Mouse (Mus musculus): Measurements from ENCODE around the gene Lsm14a. TPM values are rescaled to one million over a fixed set of nuclear protein-coding genes. Genes with fewer than 3 reads are reported as not detected.

Lsm14a gene
- total RNA-seq (2017), result 94.4 to 159 TPM (median 97.2 TPM) in 3 replicates

- no peak for ATAC-seq (replicated peaks; ENCODE audit: insufficient number of reproducible peaks, low FRiP score, low TSS enrichment, poor library complexity, severe bottlenecking)
These were observed at the start of gene Lsm14a for GRCm38 (mm10) chr7:34393215-34393614. Gene Lsm14a, minus strand, starts transcription at chr7:34393315.

- ATAC-seq (replicated peaks; ENCODE audit: insufficient number of reproducible peaks, low FRiP score, low TSS enrichment, poor library complexity, severe bottlenecking), result no peak
These were observed 45.8 kb upstream of the Lsm14a start for GRCm38 (mm10) chr7:34438903-34439302.

- no peak for ATAC-seq (replicated peaks; ENCODE audit: insufficient number of reproducible peaks, low FRiP score, low TSS enrichment, poor library complexity, severe bottlenecking)
These were observed 40.5 kb upstream of the Lsm14a start for GRCm38 (mm10) chr7:34433597-34433996.

GRCm38 (mm10) chr7:34421201-34421600 lies 28.1 kb upstream of the Lsm14a start:
- no peak for ATAC-seq (replicated peaks; ENCODE audit: insufficient number of reproducible peaks, low FRiP score, low TSS enrichment, poor library complexity, severe bottlenecking)

GRCm38 (mm10) chr7:34407492-34407891 lies 14.4 kb upstream of the Lsm14a start:
- peak; percentile 90 for ATAC-seq (replicated peaks; ENCODE audit: insufficient number of reproducible peaks, low FRiP score, low TSS enrichment, poor library complexity, severe bottlenecking)

DNA sequence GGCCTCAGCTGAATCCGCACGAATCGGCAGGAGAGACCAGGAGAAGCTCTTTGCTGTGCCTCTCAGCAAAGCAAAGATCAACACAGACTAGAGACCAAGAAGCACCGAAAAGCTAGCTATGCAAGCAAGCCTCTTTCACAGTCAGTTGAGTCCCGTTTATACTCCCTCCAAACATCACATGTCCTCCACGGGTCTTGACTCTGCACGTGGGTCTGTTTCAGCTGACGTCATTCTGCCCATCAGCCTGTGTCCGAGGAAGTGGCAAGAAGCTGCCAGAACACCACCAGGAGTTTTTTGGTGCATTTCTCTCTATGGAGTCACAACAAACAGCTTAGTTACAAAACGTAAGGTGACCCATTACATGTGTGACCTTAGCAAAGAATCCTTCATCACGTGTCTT lies 10.8 kb upstream of the Lsm14a start:
- ATAC-seq (replicated peaks; ENCODE audit: insufficient number of reproducible peaks, low FRiP score, low TSS enrichment, poor library complexity, severe bottlenecking), result no peak

- ATAC-seq (replicated peaks; ENCODE audit: insufficient number of reproducible peaks, low FRiP score, low TSS enrichment, poor library complexity, severe bottlenecking), result no peak
These were observed 7.0 kb upstream of the Lsm14a start for GRCm38 (mm10) chr7:34400070-34400469.

DNA sequence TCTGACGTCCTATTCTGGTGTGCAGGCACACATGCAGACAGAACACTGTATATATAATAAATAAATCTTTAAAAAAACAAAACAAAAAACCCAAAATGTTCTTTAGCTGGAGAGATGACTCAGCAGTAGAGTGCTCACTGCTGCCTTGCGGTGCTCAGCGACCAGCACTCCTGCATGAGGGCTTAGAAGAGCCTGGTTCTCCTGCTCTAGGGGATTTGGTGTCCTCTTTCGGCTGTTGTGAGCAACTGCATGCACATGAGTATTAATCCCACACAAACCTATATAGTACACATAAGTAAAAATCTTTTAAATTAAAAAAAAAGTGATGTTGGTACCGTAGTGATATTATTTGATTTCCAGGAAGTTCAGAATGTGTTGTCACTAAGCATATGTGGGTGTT lies 5.7 kb upstream of the Lsm14a start:
- no peak for ATAC-seq (replicated peaks; ENCODE audit: insufficient number of reproducible peaks, low FRiP score, low TSS enrichment, poor library complexity, severe bottlenecking)

DNA sequence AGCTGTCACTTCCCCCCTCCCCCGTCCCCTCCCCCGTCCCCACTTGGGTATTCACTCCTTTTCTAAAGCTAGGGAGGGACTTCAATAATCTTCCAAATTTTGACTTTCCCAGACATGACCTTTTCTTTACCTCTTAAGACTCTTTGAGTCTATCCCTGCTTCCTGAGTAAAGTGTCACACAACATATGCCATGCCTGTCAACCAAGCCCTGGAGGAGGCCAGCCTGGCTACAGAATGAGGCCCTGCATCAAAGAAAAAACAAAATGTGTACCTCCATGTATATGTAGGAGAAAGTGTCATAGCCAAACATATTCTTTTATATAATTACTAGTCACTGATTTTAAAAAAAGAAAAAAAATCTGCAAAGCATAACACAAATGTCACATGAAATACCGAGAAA lies 3.7 kb upstream of the Lsm14a start:
- ATAC-seq (replicated peaks; ENCODE audit: insufficient number of reproducible peaks, low FRiP score, low TSS enrichment, poor library complexity, severe bottlenecking), result no peak

- ATAC-seq (replicated peaks; ENCODE audit: insufficient number of reproducible peaks, low FRiP score, low TSS enrichment, poor library complexity, severe bottlenecking), result no peak
These were observed 2.6 kb upstream of the Lsm14a start for GRCm38 (mm10) chr7:34395761-34396160.

- no peak for ATAC-seq (replicated peaks; ENCODE audit: insufficient number of reproducible peaks, low FRiP score, low TSS enrichment, poor library complexity, severe bottlenecking)
These were observed 1.5 kb upstream of the Lsm14a start for GRCm38 (mm10) chr7:34394636-34395035.

- no peak for ATAC-seq (replicated peaks; ENCODE audit: insufficient number of reproducible peaks, low FRiP score, low TSS enrichment, poor library complexity, severe bottlenecking)
These were observed 976 bp upstream of the Lsm14a start for GRCm38 (mm10) chr7:34394091-34394490.

DNA sequence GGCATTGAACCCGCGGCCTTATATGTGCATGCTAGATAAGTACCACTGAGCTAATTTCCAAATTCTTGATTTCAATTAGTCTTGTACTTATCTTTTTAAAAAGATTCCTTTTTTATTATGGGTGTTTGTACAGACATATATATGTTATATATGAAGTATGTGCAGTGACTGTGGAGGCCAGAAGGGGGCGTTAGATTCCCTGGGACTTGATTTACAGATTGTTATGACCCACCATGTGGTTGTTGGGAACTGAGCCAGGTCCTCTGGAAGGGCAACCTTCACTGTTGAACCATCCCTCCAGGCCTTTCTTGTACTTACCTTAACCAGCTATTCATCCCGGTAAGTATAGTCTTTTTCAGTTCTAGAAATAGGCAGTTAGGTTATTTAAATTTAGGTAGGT lies 780 bp downstream of the Lsm14a start:
- ATAC-seq (replicated peaks; ENCODE audit: insufficient number of reproducible peaks, low FRiP score, low TSS enrichment, poor library complexity, severe bottlenecking), result no peak

GRCm38 (mm10) chr7:34391711-34392110 lies 1.4 kb downstream of the Lsm14a start:
- no peak for ATAC-seq (replicated peaks; ENCODE audit: insufficient number of reproducible peaks, low FRiP score, low TSS enrichment, poor library complexity, severe bottlenecking)

DNA sequence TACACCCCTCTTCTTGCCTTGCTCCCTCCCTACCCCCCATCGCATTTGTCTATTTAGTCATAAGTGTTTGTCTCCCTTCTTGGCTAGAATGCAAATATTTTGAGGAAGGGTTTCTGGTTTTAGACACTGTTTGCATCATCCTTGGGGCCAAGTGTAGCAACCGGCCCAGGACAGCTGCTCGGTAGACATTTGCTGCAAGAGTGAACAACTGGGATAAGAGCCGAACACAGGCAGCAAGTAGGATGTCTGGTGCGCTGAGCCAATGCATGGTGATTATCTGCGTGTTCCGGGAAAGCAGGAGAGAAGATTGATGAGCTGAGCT lies 2.3 kb downstream of the Lsm14a start:
- no peak for ATAC-seq (replicated peaks; ENCODE audit: insufficient number of reproducible peaks, low FRiP score, low TSS enrichment, poor library complexity, severe bottlenecking)

- ATAC-seq (replicated peaks; ENCODE audit: insufficient number of reproducible peaks, low FRiP score, low TSS enrichment, poor library complexity, severe bottlenecking), result no peak
These were observed 2.8 kb downstream of the Lsm14a start for GRCm38 (mm10) chr7:34390111-34390833.

DNA sequence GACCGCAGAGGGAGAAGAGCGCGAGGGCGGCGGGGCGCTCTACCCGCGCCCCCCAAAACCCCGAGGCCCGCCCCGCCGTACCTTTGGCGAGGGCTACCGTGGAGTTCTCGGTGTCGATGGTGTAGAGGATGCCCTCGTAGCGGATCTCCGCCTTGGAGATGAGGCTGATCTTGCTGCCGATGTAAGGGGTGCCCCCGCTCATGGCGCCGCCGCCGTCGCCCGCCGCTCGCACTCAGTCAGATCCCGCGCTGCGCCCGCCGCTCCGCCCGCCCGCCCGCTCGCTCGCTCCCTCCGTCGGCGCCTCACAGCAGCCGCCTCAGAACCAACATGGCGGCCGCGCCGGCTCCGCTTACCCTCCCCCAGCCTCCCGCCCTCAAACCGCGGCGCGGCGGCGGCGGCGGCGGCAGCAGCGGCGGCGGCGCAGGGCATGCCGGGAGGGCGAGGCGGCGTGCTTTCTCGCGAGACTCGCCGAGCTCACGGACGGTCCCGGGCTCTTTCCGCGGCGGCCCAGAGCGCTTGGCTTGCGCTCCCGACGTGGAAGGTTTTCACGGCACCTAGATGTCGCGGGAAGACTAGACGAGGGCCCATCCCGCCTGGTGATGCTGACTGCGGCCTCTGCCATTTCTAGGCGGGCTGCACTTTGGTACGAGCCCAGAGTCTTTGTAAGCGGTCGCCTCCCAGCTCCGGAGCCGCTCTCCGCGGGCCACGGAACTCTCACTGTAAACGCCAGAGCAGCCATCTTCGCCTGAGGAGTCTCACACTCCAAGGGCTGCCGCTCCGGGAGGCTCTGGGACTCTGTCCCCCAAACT lies 3.6 kb downstream of the Lsm14a start:
- peak; percentile 66 for ATAC-seq (replicated peaks; ENCODE audit: insufficient number of reproducible peaks, low FRiP score, low TSS enrichment, poor library complexity, severe bottlenecking)

GRCm38 (mm10) chr7:34388445-34389276 lies 4.5 kb downstream of the Lsm14a start:
- peak; percentile 44 for ATAC-seq (replicated peaks; ENCODE audit: insufficient number of reproducible peaks, low FRiP score, low TSS enrichment, poor library complexity, severe bottlenecking)

- no peak for ATAC-seq (replicated peaks; ENCODE audit: insufficient number of reproducible peaks, low FRiP score, low TSS enrichment, poor library complexity, severe bottlenecking)
These were observed 5.2 kb downstream of the Lsm14a start for GRCm38 (mm10) chr7:34387784-34388444.
